Mouse (Mus musculus) spleen, adult 2 months (tissue): ENCODE measurements around the gene G6pc3.

Source experiments
- CTCF ChIP-seq: fragments of 200-500 bp; IDR thresholded peaks from 2 replicates; pipeline ENCODE4 v1.5.1; 2011; ENCODE audit warnings: mild to moderate bottlenecking, inconsistent platforms; ENCODE audit not compliant: insufficient read depth, insufficient read length, insufficient replicate concordance; ENCODE audit errors: extremely low read depth
- POLR2A ChIP-seq: fragments of 200-500 bp; IDR thresholded peaks from 2 replicates; pipeline ENCODE4 v1.6.1; 2011; ENCODE audit warnings: low read depth, low read length, inconsistent platforms

- TF ChIP-seq POLR2A (no peak), CTCF (no peak)
These were observed 4.4 kb downstream of the G6pc3 start for GRCm38 (mm10) chr11:102193657-102194440.
